In genomic region chr1:128102251-128102640, GRCm38 (mm10) we compare ENCODE assay signal across 8 mouse cellular contexts. TPM values are rescaled to one million over a fixed set of nuclear protein-coding genes. Genes with fewer than 3 reads are reported as not detected.
DNase-seq lines count a peak whose midpoint lies in the region; ATAC-seq and TF ChIP-seq lines count a peak whose summit lies in the region.

No protein-coding gene starts in this region.

- WGBS in lung, postnatal 0 days = 0% methylated on average over 15 of the region's 15 CpGs

- H3K27ac ChIP-seq in lung, postnatal 0 days (ENCODE audit: low read length) = peak overlapping the region; percentile 63

- no peak overlapping the region for H3K9ac ChIP-seq in lung, postnatal 0 days (replicated peaks; ENCODE audit: low read depth)

- no peaks in the 10 kb centered on the region for H3K27me3 ChIP-seq in lung, postnatal 0 days (replicated peaks; ENCODE audit: insufficient read depth, low read length)

- no peaks in the 10 kb centered on the region for H3K36me3 ChIP-seq in lung, postnatal 0 days (ENCODE audit: insufficient read depth, low read length)

- H3K9me3 ChIP-seq in lung, postnatal 0 days (ENCODE audit: low read length) = no peaks in the 10 kb centered on the region

- peak overlapping the region; percentile 79 for H3K4me3 ChIP-seq in lung, postnatal 0 days (ENCODE audit: low read depth, low read length)

- H3K4me2 ChIP-seq in lung, postnatal 0 days (replicated peaks; ENCODE audit: low read depth, low read length) = peak overlapping the region; percentile 58

- peak; percentile 87 for DNase-seq in retina, embryonic 14.5 days (ENCODE audit: low spot score)
- DNase-seq in retina, postnatal 1 day = no peak
- DNase-seq in cerebellum, postnatal 25 days = peak; percentile 47 to 50
- DNase-seq in gastrocnemius, postnatal 25 days = peak; percentile 31
- DNase-seq in kidney, postnatal 10 days = peak; percentile 61
- peak; percentile 96 for DNase-seq in lung, postnatal 0 days (ENCODE audit: low spot score)
- peak; percentile 15 for DNase-seq in ovary, postnatal 10 days (ENCODE audit: low spot score)
- DNase-seq in MN1 (ENCODE audit: low spot score) = no peak

- peak; percentile 11; the same call in 1 of the 2 replicates for ATAC-seq in lung, postnatal 0 days

- no peak for TF ChIP-seq CTCF in lung, postnatal 0 days (IDR thresholded peaks at IDR 0.05)

- TF ChIP-seq EP300 in lung, postnatal 0 days (IDR thresholded peaks at IDR 0.05) = no peak

- H3K4me1 ChIP-seq in lung, postnatal 0 days (ENCODE audit: insufficient read depth, low read depth, low read length) = no peaks in the 10 kb centered on the region

RNA-seq across cellular contexts. Expression of gene Zranb3, which starts 0.6 kb away (rescaled TPM):
- total RNA-seq in gastrocnemius, postnatal 25 days (2021) = 1 to 10 TPM; 3.6 to 4.2 TPM
- 1.0 and 1.5 TPM in 2 replicates for polyA plus RNA-seq in lung, postnatal 0 days (2015; fragmentation: Nextera tagmentation; extraction: Ambion mirVana)

RNA-seq across cellular contexts. Expression of gene R3hdm1, which starts 0.9 kb away (rescaled TPM):
- total RNA-seq in gastrocnemius, postnatal 25 days (2021) = 10 to 100 TPM; 49.3 to 56.3 TPM
- polyA plus RNA-seq in lung, postnatal 0 days (2015; fragmentation: Nextera tagmentation; extraction: Ambion mirVana) = 38.8 and 42.9 TPM in 2 replicates

Comparison
In these comparisons a context has a peak if more than half of its experiments do, and no peak if none do; other contexts are left out.
1. DNase-seq: peak in retina, embryonic 14.5 days (single experiment), cerebellum, postnatal 25 days (2 of 2), gastrocnemius, postnatal 25 days (single experiment), kidney, postnatal 10 days (single experiment), lung, postnatal 0 days (single experiment) and ovary, postnatal 10 days (single experiment); none in retina, postnatal 1 day (single experiment) and MN1 (single experiment).